Mouse (Mus musculus) granulocyte monocyte progenitor cell, adult 5-6 weeks (primary cell): ENCODE results near the gene Grin2a. TPM values are rescaled to one million over a fixed set of nuclear protein-coding genes. Genes with fewer than 3 reads are reported as not detected.

Experiments used
- ATAC-seq: replicated peaks from 2 replicates; pipeline ENCODE4 v1.8.0; 2016; ENCODE audit warnings: mild to moderate bottlenecking, moderate TSS enrichment, inconsistent platforms; ENCODE audit not compliant: poor library complexity, severe bottlenecking
- total RNA-seq, 2 experiments: library from RNA; stranded (forward) in 1 of 2; stranded (reverse) in 1 of 2; fragments of 200-712, 200-1000 nt in 1 of 2; fragments of >200 nt in 1 of 2; fragmentation: Nextera tagmentation in 1 of 2; gene quantifications; 2 replicates each; pipeline ENCODE4 v1.2.3; 2014 to 2017

Grin2a gene
- total RNA-seq, 2 experiments from 2014 or later, result not detected

DNA sequence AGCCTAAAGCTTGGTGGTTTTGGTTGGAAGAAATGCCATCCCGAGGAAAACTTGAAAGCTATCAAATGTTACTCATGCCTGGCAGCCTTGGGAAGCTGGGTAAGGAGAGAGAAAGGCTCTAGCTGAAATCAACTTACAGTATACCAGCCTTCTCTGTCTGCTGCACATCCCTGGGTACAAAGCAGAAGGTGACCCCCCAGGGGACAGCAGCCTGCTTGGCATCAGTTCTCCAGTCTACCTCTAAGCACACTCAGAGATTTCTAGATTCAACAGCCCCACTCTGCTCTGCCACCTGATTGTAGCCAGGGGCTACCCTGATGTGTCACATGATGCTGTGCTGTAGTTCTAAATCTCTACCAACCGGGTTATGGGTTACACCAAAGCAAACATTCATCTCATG, 17.2 kb downstream of the Grin2a start:
- ATAC-seq, result no peak

DNA sequence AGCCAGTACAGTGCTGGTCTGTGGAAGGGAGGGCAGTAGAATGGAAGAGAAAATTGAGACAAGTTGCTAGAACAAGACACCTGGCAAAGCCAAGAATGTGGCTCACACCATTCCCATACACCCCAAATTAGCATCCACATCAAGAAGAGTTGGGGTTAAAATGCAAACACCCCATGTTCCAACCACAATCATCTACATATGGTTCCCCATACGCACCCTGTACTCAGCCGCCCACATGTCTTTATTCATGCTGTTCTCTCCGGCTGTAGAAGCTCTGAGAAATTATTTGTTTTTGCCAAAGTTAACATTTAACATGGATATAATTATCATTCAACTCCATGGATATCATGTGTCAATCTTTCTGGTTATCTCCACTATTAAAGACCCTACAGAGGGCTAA, 22.7 kb downstream of the Grin2a start:
- no peak for ATAC-seq

DNA sequence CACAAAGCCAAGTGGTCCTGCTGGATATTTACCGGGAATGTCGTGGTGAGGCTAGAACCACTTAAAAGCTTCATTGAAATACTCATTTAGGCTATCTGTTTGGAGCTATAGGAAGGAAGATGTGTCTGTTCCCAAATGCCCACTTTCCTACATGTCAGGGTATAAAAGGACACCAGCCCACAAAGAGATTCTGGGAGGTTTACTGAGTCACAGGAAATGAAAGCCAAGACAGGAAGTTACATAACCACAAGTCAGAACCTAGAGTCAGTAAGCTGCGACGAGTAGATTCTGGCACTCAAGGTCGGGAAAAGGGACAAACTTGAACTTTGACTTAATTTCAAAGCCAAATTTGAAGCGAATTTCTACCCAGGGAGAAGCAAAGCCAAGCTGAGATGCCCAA, 30.9 kb downstream of the Grin2a start:
- peak; percentile 85 for ATAC-seq

GRCm38 (mm10) chr16:9962482-9962881, 32.9 kb downstream of the Grin2a start:
- no peak for ATAC-seq

GRCm38 (mm10) chr16:9959340-9959739, 36.0 kb downstream of the Grin2a start:
- ATAC-seq, result no peak

GRCm38 (mm10) chr16:9954266-9954665, 41.1 kb downstream of the Grin2a start:
- no peak for ATAC-seq

GRCm38 (mm10) chr16:9953396-9953831, 41.9 kb downstream of the Grin2a start:
- no peak for ATAC-seq

GRCm38 (mm10) chr16:9949250-9949649, 46.1 kb downstream of the Grin2a start:
- ATAC-seq, result no peak

DNA sequence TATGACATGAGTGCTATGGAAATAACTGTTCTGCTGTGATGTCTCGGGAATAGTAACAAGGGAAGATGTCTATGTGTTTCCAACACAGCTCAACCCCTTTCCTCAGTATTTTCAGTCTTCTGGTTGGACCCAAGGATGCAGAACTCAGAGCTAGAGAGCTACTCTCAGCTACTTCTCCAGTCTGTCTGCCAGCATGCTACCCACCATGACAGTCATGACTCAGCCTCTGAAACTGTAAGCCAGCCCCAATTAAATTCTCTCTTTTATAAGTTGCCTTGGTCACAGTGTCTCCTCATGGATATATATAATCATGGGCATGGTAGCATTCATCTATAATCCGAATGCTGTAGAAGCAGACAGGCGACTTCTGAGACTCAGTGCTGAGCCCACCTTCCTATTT, 47.9 kb downstream of the Grin2a start:
- ATAC-seq, result no peak

GRCm38 (mm10) chr16:9944836-9945235, 50.5 kb downstream of the Grin2a start:
- ATAC-seq, result no peak

DNA sequence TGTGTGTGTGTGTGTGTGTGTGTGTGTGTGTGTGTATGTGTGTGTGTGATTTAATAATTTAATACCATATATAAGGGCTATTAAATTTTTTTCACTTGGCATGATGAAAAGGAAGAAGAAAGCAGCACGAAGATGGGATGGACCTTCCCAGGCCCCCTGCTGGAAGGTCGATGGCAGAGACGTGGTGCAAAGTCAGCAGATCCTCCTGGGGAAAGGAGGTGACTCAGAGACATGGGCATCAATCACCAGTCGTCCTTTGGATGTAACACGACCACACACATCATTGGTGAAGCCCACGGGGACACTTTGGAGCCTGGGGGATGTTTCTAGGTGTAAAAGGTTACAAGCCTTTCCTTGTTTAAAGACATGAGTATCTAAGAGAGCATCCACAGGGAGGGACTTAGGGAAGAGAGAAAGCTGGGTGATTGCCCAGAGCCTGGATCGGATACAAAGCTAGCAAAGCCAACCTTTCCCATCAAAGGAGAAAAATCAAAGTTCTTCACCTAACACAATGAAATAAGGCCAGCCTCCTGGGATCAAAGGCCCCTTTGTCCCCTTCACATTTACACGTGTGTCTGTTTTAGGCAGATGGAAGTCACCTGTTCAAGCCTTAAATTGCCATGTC, 53.9 kb downstream of the Grin2a start:
- no peak for ATAC-seq

GRCm38 (mm10) chr16:9940716-9941115, 54.6 kb downstream of the Grin2a start:
- no peak for ATAC-seq

DNA sequence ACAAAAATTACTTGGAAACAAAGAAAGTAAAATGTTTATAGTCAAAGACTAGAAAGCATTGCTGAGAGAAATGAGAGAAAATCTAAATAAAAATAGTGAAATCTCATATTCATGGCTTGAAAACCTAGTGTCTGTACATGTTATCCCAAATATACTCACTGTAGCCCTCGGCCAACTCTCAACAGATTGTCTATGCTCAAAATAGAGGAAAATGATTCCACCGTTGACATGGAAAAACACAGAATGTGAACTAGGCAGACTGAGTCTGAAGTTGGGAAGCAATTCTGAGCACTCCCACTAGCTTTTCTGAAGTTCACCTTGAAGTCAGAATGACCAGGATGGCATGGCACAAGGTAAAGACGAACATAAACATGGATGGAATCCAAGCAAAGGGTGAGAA, 84.7 kb downstream of the Grin2a start:
- ATAC-seq, result no peak

DNA sequence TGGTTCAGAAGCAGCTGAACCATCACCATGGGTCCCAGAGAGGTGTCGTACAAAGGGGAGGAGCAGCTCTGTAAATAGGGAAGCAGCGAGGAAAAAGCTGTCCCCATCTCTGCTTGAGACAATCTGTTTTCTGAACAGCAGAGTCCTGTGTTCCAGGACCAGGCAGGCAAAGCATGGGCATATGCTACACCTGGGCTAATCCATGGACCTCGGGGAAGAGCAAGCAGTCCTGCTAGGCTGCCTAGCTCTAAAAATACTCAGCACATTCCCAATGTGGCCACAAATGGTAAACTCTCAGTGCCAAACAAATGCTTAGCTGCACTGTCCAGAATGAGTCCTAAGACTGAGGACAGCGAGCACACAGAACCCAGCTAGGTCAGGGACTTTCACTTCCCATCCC, 86.1 kb downstream of the Grin2a start:
- no peak for ATAC-seq

GRCm38 (mm10) chr16:9904443-9904842, 90.9 kb downstream of the Grin2a start:
- no peak for ATAC-seq

- no peak for ATAC-seq
Observed at GRCm38 (mm10) chr16:9902680-9903463, 92.5 kb downstream of the Grin2a start.

GRCm38 (mm10) chr16:9901433-9901832, 93.9 kb downstream of the Grin2a start:
- ATAC-seq, result no peak

DNA sequence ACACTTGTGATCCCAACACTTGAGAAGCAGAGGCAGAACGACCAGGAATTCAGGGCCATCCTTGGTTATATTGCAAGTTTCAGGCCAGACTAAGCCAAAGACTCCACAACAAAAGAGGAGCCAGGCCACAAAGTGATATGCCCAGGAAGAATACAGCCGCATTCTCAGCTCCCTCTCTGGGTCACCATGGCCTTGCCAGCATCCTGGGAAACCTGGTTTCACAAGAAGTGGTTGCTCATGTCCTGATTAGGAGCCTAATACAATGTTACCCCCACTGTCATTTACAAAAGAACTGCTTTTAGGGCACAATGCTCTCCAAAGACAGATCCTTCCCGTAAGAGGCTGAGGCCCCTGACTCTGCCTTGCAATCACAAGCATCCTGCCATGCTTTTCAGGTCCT, 94.4 kb downstream of the Grin2a start:
- ATAC-seq, result no peak

DNA sequence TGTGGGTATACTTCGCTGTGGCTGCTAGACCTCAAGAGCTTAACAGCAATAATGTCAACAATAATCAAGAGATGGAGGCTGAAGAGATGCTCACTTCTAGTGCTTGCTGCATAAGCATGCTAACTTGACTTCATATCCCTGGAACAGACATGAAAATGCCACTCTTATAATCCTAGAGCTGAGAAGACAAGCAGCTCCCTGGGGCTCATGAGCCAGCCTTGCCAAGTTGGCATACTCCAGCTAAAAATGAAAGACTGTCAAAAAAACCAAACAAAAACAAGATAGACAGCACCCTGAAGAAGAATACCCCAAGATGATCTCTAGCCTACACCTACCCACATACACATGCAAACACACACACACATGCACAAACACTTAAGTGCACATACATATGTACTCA, 95.2 kb downstream of the Grin2a start:
- no peak for ATAC-seq

GRCm38 (mm10) chr16:9899176-9899575, 96.2 kb downstream of the Grin2a start:
- no peak for ATAC-seq

GRCm38 (mm10) chr16:9895581-9895980, 99.8 kb downstream of the Grin2a start:
- ATAC-seq, result no peak

GRCm38 (mm10) chr16:9886155-9886554, 109.2 kb downstream of the Grin2a start:
- no peak for ATAC-seq
